Mouse (Mus musculus) heart, postnatal 0 days (tissue): ENCODE data around the gene Irf3.

Experiments used
- CTCF ChIP-seq: IDR thresholded peaks from 2 replicates; pipeline ENCODE4 v1.5.1; 2016; ENCODE audit warnings: antibody characterized with exemption, control low read depth, low read depth
- EP300 ChIP-seq: IDR thresholded peaks from 2 replicates; pipeline ENCODE4 v1.6.1; 2016; ENCODE audit warnings: antibody characterized with exemption, low read depth

DNA sequence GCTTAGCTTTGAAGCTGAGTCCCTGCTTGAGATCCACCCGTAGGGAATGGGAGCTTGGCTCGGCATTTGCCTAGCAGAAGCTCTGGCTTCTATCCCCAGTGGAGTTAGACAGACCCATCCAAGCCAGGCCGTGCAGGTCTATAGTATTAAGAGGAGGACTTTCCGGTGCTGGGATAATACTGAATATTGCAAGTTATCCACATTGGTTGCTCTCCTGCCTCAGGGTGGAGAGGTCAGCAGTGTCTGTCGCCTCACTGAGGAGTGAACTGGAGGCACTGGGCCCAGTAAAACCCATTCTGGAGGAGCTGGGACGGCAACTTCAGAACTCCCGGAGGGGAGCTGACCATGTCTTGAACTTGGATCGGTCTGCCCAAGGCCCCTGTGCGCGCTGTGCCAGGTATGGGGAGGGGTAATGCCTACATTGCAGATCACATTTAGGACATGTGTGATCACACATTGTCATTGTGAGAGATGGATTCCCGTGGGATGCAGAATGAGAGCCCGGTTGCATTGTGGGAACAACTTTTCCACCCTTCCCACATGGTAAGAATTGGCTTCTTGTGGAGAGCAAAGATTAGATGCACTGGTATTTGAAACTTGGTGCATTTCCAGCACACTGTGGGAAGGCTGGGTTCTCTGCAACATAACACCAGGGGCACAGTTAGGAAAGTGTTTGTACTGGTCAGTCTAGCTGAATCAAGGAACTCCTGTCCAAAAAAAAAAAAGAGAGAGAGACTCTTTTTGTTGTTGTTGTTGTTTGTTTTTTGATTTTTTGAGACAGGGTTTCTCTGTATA lies 43.2 kb upstream of the Irf3 start:
- TF ChIP-seq EP300 (no peak), CTCF (no peak)
